Comparison of ENCODE assay signal across 43 mouse cellular contexts in the genomic region with DNA sequence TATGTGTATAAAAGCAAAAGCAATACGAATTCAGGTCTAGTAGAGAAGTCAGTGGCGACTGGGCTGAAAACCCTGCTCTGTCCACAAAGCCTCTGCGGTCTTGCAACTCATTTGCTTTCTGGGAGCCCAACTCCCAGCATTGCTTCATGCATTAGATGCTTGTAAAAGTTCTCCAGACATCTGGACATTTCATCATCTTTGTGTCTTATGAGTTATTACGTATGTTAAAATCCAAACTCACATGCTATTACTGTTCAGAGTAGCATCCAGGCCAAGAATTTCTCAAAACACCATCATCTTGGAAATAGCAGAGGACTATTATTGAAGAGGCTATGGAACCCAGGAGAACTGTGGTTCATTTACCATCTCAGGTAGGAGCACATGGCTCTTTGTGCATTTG. TPM values are rescaled to one million over a fixed set of nuclear protein-coding genes. Genes with fewer than 3 reads are reported as not detected.
"Had no signal": no experiment of that assay in that cellular context is flagged by ENCODE, and none has a peak within 500 bp of the region (broad histone marks: within the 10 kb centered on the region; RNA-seq: fewer than 3 reads in every experiment).

No protein-coding gene starts in this region.

- H3K4me1 ChIP-seq: limb, embryonic 10.5 days; limb, embryonic 12.5 days; limb, embryonic 15.5 days; liver, embryonic 12.5 days; liver, embryonic 13.5 days; liver, embryonic 15.5 days; lung, embryonic 15.5 days; midbrain, embryonic 10.5 days; midbrain, embryonic 12.5 days; midbrain, embryonic 13.5 days; midbrain, embryonic 15.5 days had no signal

- ATAC-seq: liver, embryonic 12.5 days; liver, postnatal 0 days; midbrain, embryonic 13.5 days; midbrain, embryonic 15.5 days; midbrain, embryonic 16.5 days had no signal

- DNase-seq: left cerebral cortex, postnatal 4 days; liver; liver, embryonic 13.5 days; liver, postnatal 0 days; lung, adult 18-20 months; lung, adult 2 months; lung, embryonic 14.5 days; lung, postnatal 10 days; lung, postnatal 14 days; lung, postnatal 36 days; lung, postnatal 4 days; midbrain, embryonic 14.5 days had no signal

- H3K36me3 ChIP-seq: limb, embryonic 10.5 days; limb, embryonic 12.5 days; limb, embryonic 13.5 days; limb, embryonic 15.5 days; liver, embryonic 12.5 days; liver, embryonic 13.5 days; liver, embryonic 15.5 days; lung, embryonic 15.5 days; midbrain, embryonic 10.5 days; midbrain, embryonic 12.5 days; midbrain, embryonic 13.5 days; midbrain, embryonic 15.5 days had no signal

- H3K4me2 ChIP-seq: limb, embryonic 12.5 days; limb, embryonic 13.5 days; limb, embryonic 15.5 days; liver, embryonic 11.5 days; liver, embryonic 12.5 days; liver, embryonic 13.5 days; liver, embryonic 15.5 days; lung, embryonic 14.5 days; lung, embryonic 15.5 days; midbrain, embryonic 11.5 days; midbrain, embryonic 12.5 days; midbrain, embryonic 13.5 days; midbrain, embryonic 15.5 days had no signal

- H3K27ac ChIP-seq: left cerebral cortex, adult 2 months; limb, embryonic 10.5 days; limb, embryonic 12.5 days; limb, embryonic 13.5 days; limb, embryonic 15.5 days; liver, embryonic 12.5 days; liver, embryonic 13.5 days; liver, embryonic 14.5 days; liver, embryonic 15.5 days; lung, embryonic 15.5 days; macrophage; midbrain, embryonic 10.5 days; midbrain, embryonic 12.5 days; midbrain, embryonic 13.5 days; midbrain, embryonic 15.5 days had no signal

- H3K4me3 ChIP-seq: left cerebral cortex, adult 2 months; limb, embryonic 10.5 days; limb, embryonic 12.5 days; limb, embryonic 13.5 days; limb, embryonic 15.5 days; liver, embryonic 12.5 days; liver, embryonic 13.5 days; liver, embryonic 15.5 days; lung, embryonic 15.5 days; midbrain, embryonic 10.5 days; midbrain, embryonic 12.5 days; midbrain, embryonic 13.5 days; midbrain, embryonic 15.5 days; myocyte had no signal

- H3K27me3 ChIP-seq: limb, embryonic 12.5 days; limb, embryonic 13.5 days; limb, embryonic 15.5 days; liver, embryonic 12.5 days; liver, embryonic 13.5 days; liver, embryonic 15.5 days; lung, embryonic 15.5 days; midbrain, embryonic 12.5 days; midbrain, embryonic 13.5 days; midbrain, embryonic 15.5 days had no signal

- H3K9ac ChIP-seq: limb, embryonic 12.5 days; limb, embryonic 13.5 days; limb, embryonic 15.5 days; liver, embryonic 12.5 days; liver, embryonic 13.5 days; liver, embryonic 14.5 days; liver, embryonic 15.5 days; liver, postnatal 0 days; lung, embryonic 14.5 days; lung, embryonic 15.5 days; midbrain, embryonic 12.5 days; midbrain, embryonic 13.5 days; midbrain, embryonic 15.5 days had no signal

- H3K9me3 ChIP-seq: limb, embryonic 10.5 days; limb, embryonic 15.5 days; liver, embryonic 12.5 days; liver, embryonic 13.5 days; liver, embryonic 15.5 days; lung, embryonic 15.5 days; midbrain, embryonic 15.5 days had no signal

RNA-seq across cellular contexts. Expression of a gene that starts 21.3 kb away (rescaled TPM):
- total RNA-seq: left cerebral cortex, adult 2 months; left cerebral cortex, adult 8-10 months; left cerebral cortex, postnatal 10 days; left cerebral cortex, postnatal 25 days; left cerebral cortex, postnatal 36 days; liver, adult 2 months; midbrain, postnatal 0 days; monocyte, adult 5-6 weeks had no signal
- polyA plus RNA-seq: limb, embryonic 11.5 days; limb, embryonic 12.5 days; limb, embryonic 13.5 days; liver, adult 2 months; liver, postnatal 0 days; lung, adult 2 months; lung, embryonic 14.5 days; lung, embryonic 16.5 days; midbrain, embryonic 12.5 days; midbrain, embryonic 13.5 days; midbrain, embryonic 14.5 days; midbrain, embryonic 15.5 days; midbrain, embryonic 16.5 days; midbrain, postnatal 0 days; myocyte; neural tube, embryonic 11.5 days had no signal

RNA-seq across cellular contexts. Expression of a gene that starts 40.1 kb away (rescaled TPM):
- total RNA-seq: left cerebral cortex, adult 2 months; liver, adult 2 months; megakaryocyte, adult 5-6 weeks; megakaryocyte-erythroid progenitor cell, adult 5-6 weeks had no signal
- polyA plus RNA-seq: liver, adult 2 months; liver, embryonic 11.5 days; liver, embryonic 12.5 days; liver, embryonic 13.5 days; liver, embryonic 14.5 days; liver, embryonic 15.5 days; liver, embryonic 16.5 days; liver, postnatal 0 days; macrophage; midbrain, embryonic 10.5 days; myocyte had no signal
